Mouse (Mus musculus) liver, adult 2 months (tissue): ENCODE results near the gene Arfip1.

Experiments
- CTCF ChIP-seq: fragments of 200-500 bp; IDR thresholded peaks from 2 replicates; pipeline ENCODE4 v1.5.1; 2011; ENCODE audit warnings: low read depth, low read length, control low read depth
- POLR2A ChIP-seq: fragments of 200-500 bp; IDR thresholded peaks from 2 replicates; pipeline ENCODE4 v1.6.1; 2011; ENCODE audit warnings: low read length, control low read depth; ENCODE audit not compliant: insufficient read depth; ENCODE audit errors: extremely low read depth

- TF ChIP-seq CTCF (no peak), POLR2A (no peak)
Measured at GRCm38 (mm10) chr3:84603212-84603611, 20.8 kb upstream of the Arfip1 start.
